Mouse (Mus musculus): Measurements from ENCODE around the gene Nelfa. TPM values are rescaled to one million over a fixed set of nuclear protein-coding genes. Genes with fewer than 3 reads are reported as not detected.
A peak's percentile ranks its signal among the peaks of the same experiment; 100 is the strongest.

Nelfa gene
- total and polyA plus RNA-seq, 2 experiments from 2014 or later: 28.5 to 32.6 TPM

GRCm38 (mm10) chr5:33881118-33881517, 55.1 kb downstream of the Nelfa start:
- H3K36me3 ChIP-seq (ENCODE audit: insufficient read depth): peaks cover 74% of the 10 kb centered on the region

GRCm38 (mm10) chr5:33875472-33875871, 60.7 kb downstream of the Nelfa start:
- Histone ChIP-seq H3K4me1 (ENCODE audit: insufficient read depth) (no peaks in the 10 kb centered on the region), H3K4me3 (ENCODE audit: low read depth, low read length) (no peak overlapping the region), H3K27ac (ENCODE audit: low read depth, low read length) (no peak overlapping the region), H3K27me3 (ENCODE audit: insufficient read depth, low read length) (no peaks in the 10 kb centered on the region), H3K4me2 (ENCODE audit: low read depth) (no peak overlapping the region), H3K9ac (no peak overlapping the region), H3K36me3 (ENCODE audit: insufficient read depth) (peaks cover 55% of the 10 kb centered on the region), H3K9me3 (ENCODE audit: low read length) (no peaks in the 10 kb centered on the region)
- ATAC-seq: no peak
- 98% methylated on average over 1 of the region's 1 CpGs for WGBS
- DNase-seq: no peak
- no peak for TF ChIP-seq CTCF (IDR thresholded peaks at IDR 0.05; ENCODE audit: low read depth)

More at GRCm38 (mm10) chr5:33881118-33881517, 55.1 kb downstream of the Nelfa start:
- WGBS: 95% methylated on average over 4 of the region's 4 CpGs
- Histone ChIP-seq H3K27me3 (ENCODE audit: insufficient read depth, low read length) (no peaks in the 10 kb centered on the region), H3K4me2 (ENCODE audit: low read depth) (no peak overlapping the region), H3K27ac (ENCODE audit: low read depth, low read length) (no peak overlapping the region), H3K9me3 (ENCODE audit: low read length) (no peaks in the 10 kb centered on the region), H3K4me3 (ENCODE audit: low read depth, low read length) (no peak overlapping the region), H3K4me1 (ENCODE audit: insufficient read depth) (no peaks in the 10 kb centered on the region), H3K9ac (no peak overlapping the region)
- TF ChIP-seq CTCF (IDR thresholded peaks at IDR 0.05; ENCODE audit: low read depth): no peak
- ATAC-seq (no peak), DNase-seq (no peak)

- Histone ChIP-seq H3K9me3 (ENCODE audit: low read length) (no peaks in the 10 kb centered on the region), H3K9ac (no peak overlapping the region), H3K36me3 (ENCODE audit: insufficient read depth) (peaks cover 37% of the 10 kb centered on the region), H3K4me1 (ENCODE audit: insufficient read depth) (no peaks in the 10 kb centered on the region), H3K27ac (ENCODE audit: low read depth, low read length) (no peak overlapping the region), H3K4me2 (ENCODE audit: low read depth) (no peak overlapping the region), H3K27me3 (ENCODE audit: insufficient read depth, low read length) (no peaks in the 10 kb centered on the region), H3K4me3 (ENCODE audit: low read depth, low read length) (no peak overlapping the region)
- no peak for TF ChIP-seq CTCF (IDR thresholded peaks at IDR 0.05; ENCODE audit: low read depth)
- ATAC-seq (no peak), DNase-seq (no peak)
These were observed 78.5 kb downstream of the Nelfa start for GRCm38 (mm10) chr5:33857693-33858092.

- H3K36me3 ChIP-seq (ENCODE audit: insufficient read depth): peaks cover 19% of the 10 kb centered on the region
- H3K4me2 ChIP-seq (ENCODE audit: low read depth): no peak overlapping the region
- no peaks in the 10 kb centered on the region for H3K9me3 ChIP-seq (ENCODE audit: low read length)
- H3K9ac ChIP-seq: no peak overlapping the region
- DNase-seq (no peak), ATAC-seq (no peak)
- no peak overlapping the region for H3K4me3 ChIP-seq (ENCODE audit: low read depth, low read length)
- TF ChIP-seq CTCF (IDR thresholded peaks at IDR 0.05; ENCODE audit: low read depth): no peak
- no peaks in the 10 kb centered on the region for H3K27me3 ChIP-seq (ENCODE audit: insufficient read depth, low read length)
- WGBS: 86% methylated on average over 2 of the region's 2 CpGs
- no peak overlapping the region for H3K27ac ChIP-seq (ENCODE audit: low read depth, low read length)
- H3K4me1 ChIP-seq (ENCODE audit: insufficient read depth): no peaks in the 10 kb centered on the region
These were observed 82.2 kb downstream of the Nelfa start for GRCm38 (mm10) chr5:33854019-33854418.

- Histone ChIP-seq H3K36me3 (ENCODE audit: insufficient read depth) (peaks cover 19% of the 10 kb centered on the region), H3K4me1 (ENCODE audit: insufficient read depth) (no peaks in the 10 kb centered on the region), H3K4me3 (ENCODE audit: low read depth, low read length) (no peak overlapping the region), H3K9me3 (ENCODE audit: low read length) (no peaks in the 10 kb centered on the region), H3K27ac (ENCODE audit: low read depth, low read length) (no peak overlapping the region), H3K27me3 (ENCODE audit: insufficient read depth, low read length) (no peaks in the 10 kb centered on the region), H3K9ac (no peak overlapping the region), H3K4me2 (ENCODE audit: low read depth) (no peak overlapping the region)
- DNase-seq: no peak
- TF ChIP-seq CTCF (IDR thresholded peaks at IDR 0.05; ENCODE audit: low read depth): peak; percentile 55
- no peak for ATAC-seq
- 100% methylated on average over 1 of the region's 1 CpGs for WGBS
These were observed 83.1 kb downstream of the Nelfa start for GRCm38 (mm10) chr5:33853086-33853485.

GRCm38 (mm10) chr5:33851466-33851865, 84.7 kb downstream of the Nelfa start:
- Histone ChIP-seq H3K36me3 (ENCODE audit: insufficient read depth) (peaks cover 18% of the 10 kb centered on the region), H3K4me1 (ENCODE audit: insufficient read depth) (no peaks in the 10 kb centered on the region), H3K9ac (no peak overlapping the region), H3K4me3 (ENCODE audit: low read depth, low read length) (no peak overlapping the region), H3K4me2 (ENCODE audit: low read depth) (no peak overlapping the region), H3K27ac (ENCODE audit: low read depth, low read length) (no peak overlapping the region), H3K9me3 (ENCODE audit: low read length) (no peaks in the 10 kb centered on the region), H3K27me3 (ENCODE audit: insufficient read depth, low read length) (no peaks in the 10 kb centered on the region)
- TF ChIP-seq CTCF (IDR thresholded peaks at IDR 0.05; ENCODE audit: low read depth): no peak
- WGBS: 94% methylated on average over 4 of the region's 4 CpGs
- ATAC-seq (no peak), DNase-seq (no peak)

Small RNAs within 50 kb of the gene (microRNA-seq; reads per million reads assigned to microRNA genes)
- gene Mir7024: 0 to 0.61 reads per million in 2 experiments

Other genes starting within 250 kb of the Nelfa start
- 52.2 and 56.6 TPM in 2 replicates for gene Fgfr3, start 214.7 kb downstream of the Nelfa start, total RNA-seq (2014; rRNA removed)
- gene Fgfr3, start 214.7 kb downstream of the Nelfa start, polyA plus RNA-seq (2015; fragmentation: Nextera tagmentation; extraction: Ambion mirVana): 11.7 and 22.2 TPM in 2 replicates
- 42.7 and 48.6 TPM in 2 replicates for gene Letm1, start 153.6 kb downstream of the Nelfa start, total RNA-seq (2014; rRNA removed)
- gene Letm1, start 153.6 kb downstream of the Nelfa start, polyA plus RNA-seq (2015; fragmentation: Nextera tagmentation; extraction: Ambion mirVana): 79.7 and 83.6 TPM in 2 replicates
- gene Nsd2, start 115.7 kb downstream of the Nelfa start, total RNA-seq (2014; rRNA removed): 98.3 and 127 TPM in 2 replicates
- gene Nsd2, start 115.7 kb downstream of the Nelfa start, polyA plus RNA-seq (2015; fragmentation: Nextera tagmentation; extraction: Ambion mirVana): 46.4 and 58.6 TPM in 2 replicates
- gene Gm1673, start 47.0 kb upstream of the Nelfa start, total RNA-seq (2014; rRNA removed): 539 and 762 TPM in 2 replicates
- 747 and 963 TPM in 2 replicates for gene Gm1673, start 47.0 kb upstream of the Nelfa start, polyA plus RNA-seq (2015; fragmentation: Nextera tagmentation; extraction: Ambion mirVana)
- 28.1 and 31.8 TPM in 2 replicates for gene Nat8l, start 59.6 kb upstream of the Nelfa start, total RNA-seq (2014; rRNA removed)
- gene Nat8l, start 59.6 kb upstream of the Nelfa start, polyA plus RNA-seq (2015; fragmentation: Nextera tagmentation; extraction: Ambion mirVana): 4.3 and 4.9 TPM in 2 replicates
- 0.05 and 0.15 TPM in 2 replicates for gene Poln, start 233.0 kb upstream of the Nelfa start, total RNA-seq (2014; rRNA removed)
- 0.13 and 0.48 TPM in 2 replicates for gene Poln, start 233.0 kb upstream of the Nelfa start, polyA plus RNA-seq (2015; fragmentation: Nextera tagmentation; extraction: Ambion mirVana)
- 6.0 and 11.4 TPM in 2 replicates for gene Haus3, start 233.1 kb upstream of the Nelfa start, total RNA-seq (2014; rRNA removed)
- 7.9 and 9.1 TPM in 2 replicates for gene Haus3, start 233.1 kb upstream of the Nelfa start, polyA plus RNA-seq (2015; fragmentation: Nextera tagmentation; extraction: Ambion mirVana)